Mouse (Mus musculus) frontal cortex, postnatal 25 days (tissue): Measurements from ENCODE around the gene Dennd4a.

Experiments
- DNase-seq, 2 experiments: peaks; one replicate each; pipeline ENCODE4 v3.0.0; 2022; ENCODE audit warnings: low spot score in 2 of 2

The Dennd4a gene

GRCm38 (mm10) chr9:64913973-64914372, 102.8 kb downstream of the Dennd4a start:
- no peak for DNase-seq

DNA sequence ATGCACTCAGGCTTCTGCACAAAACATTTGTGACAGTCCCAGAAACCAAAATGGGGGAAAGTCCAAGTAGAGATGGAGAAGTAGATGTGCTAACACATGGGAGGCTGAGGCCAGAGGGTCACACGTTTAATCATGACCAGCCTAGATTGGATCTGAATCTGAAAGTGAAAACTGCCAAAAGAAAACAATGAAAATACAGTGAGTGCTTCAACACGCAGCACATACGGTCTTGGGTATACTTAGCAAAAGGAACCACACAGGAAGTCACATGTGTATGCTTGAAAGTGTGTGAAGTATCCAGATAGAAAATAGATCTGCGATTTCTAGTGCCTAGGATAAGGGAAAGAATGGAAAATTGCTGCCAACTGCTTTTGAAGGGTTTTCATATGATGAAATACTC, 103.5 kb downstream of the Dennd4a start:
- no peak for DNase-seq

GRCm38 (mm10) chr9:64918560-64918959, 107.4 kb downstream of the Dennd4a start:
- DNase-seq: no peak

DNA sequence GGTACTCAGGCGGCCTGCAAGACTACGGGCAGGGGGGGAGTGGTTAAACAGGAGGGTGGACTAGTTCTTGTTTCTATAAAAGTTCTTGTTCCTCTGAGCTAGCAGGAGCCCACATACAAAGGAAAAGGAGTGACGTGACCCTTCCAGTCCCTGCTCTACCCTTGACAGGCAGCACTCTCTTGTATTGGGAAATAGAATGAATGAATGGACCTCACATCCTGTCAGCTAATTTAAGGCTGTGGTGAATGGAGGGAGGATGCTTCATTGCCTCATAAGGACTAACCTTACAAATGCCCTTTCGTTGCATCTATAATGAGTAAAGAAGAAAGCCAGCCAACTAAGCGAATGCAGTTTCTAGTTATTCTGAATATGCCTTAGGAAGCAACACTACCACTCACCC, 114.6 kb downstream of the Dennd4a start:
- no peak for DNase-seq

GRCm38 (mm10) chr9:64926201-64926991, 115.3 kb downstream of the Dennd4a start:
- peak; percentile 32 to 59 for DNase-seq

GRCm38 (mm10) chr9:64930256-64930655, 119.1 kb downstream of the Dennd4a start:
- DNase-seq: no peak

- DNase-seq: no peak
These were observed 120.8 kb downstream of the Dennd4a start for GRCm38 (mm10) chr9:64931751-64932610.

DNA sequence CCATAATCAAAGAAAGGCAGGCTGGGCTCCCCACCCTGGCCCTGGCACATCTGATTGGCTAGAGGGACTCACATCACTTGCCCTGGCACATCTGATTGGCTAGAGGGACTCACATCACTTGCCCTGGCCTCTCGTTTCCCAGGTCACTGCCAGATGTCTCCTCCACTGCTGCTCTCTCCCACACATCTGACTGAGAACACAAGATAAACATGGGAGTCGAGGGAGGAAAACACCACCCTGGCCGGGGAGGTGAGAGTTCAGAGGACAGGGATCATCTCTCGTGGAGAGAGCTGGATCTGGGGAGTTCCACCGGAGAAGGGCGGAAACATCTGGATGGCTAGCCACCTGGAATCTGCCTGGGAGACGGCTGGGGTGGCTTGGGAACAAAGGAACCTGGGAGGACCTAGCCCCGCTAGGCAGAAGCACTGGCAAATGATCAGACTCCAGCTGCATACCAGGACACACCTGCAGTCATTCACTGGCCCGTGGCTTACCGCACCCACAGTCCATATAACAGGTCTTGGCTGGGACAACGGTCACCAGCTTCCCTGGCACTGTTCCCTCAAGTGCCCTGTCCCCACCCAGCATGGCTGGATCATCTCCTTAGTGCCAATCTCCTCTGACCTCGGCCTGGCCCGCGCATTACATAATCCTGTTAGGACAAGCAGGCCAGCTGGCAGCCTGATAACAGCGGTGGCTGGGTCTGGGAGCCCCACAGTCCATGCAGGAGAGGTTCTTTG, 123.0 kb downstream of the Dennd4a start:
- no peak for DNase-seq

- peak in 1 of 2 experiments; percentile 63 for DNase-seq
These were observed 125.4 kb downstream of the Dennd4a start for GRCm38 (mm10) chr9:64936508-64936907.

- DNase-seq: no peak
These were observed 126.4 kb downstream of the Dennd4a start for GRCm38 (mm10) chr9:64937491-64937890.

DNA sequence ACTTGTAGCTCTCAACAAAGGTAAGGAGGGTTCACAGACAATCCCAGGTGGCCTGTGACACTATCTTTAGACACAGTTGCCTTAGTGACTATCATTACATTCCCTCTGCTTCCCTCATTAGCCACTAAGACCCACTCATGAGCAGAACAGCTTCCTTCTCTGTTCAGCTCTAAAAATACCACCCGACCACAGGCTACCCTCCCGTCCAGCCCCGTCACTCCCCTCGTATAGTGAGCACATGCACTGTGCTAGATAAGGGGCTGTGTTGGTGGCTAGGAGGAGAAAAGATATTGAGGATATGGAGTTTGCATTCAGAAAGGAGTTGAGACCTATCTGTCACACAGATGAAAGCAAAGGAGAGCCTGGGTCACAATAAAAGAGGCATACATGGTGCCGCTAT, 127.4 kb downstream of the Dennd4a start:
- DNase-seq: no peak

DNA sequence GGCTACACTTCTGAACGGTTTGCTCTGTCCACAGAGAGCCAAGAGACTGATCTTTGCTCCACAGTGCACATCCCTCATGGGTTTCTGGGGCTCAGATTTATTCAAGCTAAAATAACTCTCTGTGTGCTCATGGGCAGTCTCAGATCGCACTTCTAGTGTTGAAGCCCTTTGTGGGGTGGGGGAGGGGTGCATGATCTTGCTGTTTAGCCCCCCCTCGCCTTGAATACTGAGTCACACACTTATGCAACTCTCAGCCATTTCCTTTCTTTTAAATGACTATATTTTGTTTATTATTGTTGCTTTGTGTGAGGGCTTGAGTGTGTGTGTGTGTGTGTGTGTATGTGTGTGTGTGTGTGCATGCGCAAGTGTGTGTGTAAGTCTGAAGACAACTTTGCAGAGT, 128.1 kb downstream of the Dennd4a start:
- no peak for DNase-seq

GRCm38 (mm10) chr9:64939790-64940189, 128.7 kb downstream of the Dennd4a start:
- DNase-seq: no peak

DNA sequence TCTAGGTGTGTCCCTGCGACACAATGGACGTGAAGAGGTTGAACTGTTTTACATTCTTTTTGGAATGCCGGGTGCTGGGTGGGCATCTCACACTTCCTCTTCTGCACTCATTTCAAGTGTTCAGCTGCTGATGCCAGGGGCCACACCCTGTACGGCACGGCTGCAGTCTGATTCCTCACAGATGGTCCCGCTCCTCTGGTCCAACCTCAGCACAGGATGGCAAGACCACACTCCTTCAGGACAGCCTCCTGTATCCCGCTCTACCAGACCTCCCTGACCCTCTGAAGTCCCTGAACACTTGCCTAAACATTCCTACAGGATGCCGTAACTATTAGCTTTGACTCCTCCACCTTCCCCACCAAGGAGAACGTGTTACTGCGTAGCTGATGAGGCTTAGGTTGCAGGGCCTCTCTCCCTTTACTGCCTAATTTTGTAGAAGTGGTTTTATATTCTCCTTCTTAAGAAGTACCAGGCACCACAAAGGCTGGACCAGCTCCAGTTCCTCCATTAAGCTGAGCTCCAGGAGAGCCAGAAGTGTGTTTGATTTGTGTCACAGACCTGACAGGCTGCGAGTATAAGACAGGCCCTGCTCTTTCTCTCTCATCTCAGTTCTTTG, 129.7 kb downstream of the Dennd4a start:
- DNase-seq: no peak

GRCm38 (mm10) chr9:64941650-64942049, 130.5 kb downstream of the Dennd4a start:
- DNase-seq: no peak

DNA sequence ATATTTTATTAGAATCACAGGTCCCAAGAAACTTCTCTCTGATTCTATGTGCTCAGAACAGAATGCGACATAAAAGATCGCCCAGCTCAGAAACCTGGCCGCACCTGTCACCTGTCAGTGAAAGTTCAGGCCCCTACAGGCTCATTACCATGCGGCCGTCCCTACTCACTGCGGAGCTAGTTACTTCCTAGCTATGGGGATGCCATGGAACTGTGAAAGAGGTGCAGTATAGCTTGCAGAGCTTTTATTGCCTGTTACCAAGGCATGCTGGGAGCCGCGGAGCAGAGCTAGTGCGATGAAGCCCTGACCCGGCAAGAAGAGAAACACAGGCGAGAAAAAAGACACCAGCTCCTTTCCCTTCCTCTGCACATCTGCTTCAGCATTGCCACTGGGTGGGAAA, 132.9 kb downstream of the Dennd4a start:
- no peak for DNase-seq

- DNase-seq: no peak
These were observed 136.4 kb downstream of the Dennd4a start for GRCm38 (mm10) chr9:64947483-64948095.

DNA sequence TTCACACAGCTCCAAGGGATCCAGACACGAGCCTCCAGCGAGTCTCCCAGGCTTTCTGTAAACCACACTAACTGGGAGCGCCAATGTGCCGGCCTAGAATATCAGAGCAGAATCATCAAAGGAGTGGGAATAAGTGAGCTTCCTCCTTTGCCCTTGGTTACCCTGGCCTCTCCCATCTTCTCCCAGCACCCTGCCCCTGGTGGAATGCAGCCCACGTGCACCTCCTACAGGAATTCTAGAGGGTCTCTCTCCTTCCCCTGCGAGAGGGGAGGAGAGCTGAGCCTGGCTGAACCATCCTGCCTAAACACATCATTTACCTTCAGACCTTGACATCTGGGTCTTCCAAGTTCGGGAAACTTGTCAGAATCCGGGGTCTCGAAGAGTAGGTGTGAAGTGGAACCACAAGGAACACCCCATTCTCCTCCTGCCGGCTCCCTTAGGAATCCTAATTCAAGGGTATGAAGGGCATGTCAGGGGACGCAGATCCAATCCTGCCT, 140.1 kb downstream of the Dennd4a start, which contains the start of gene Slc24a1:
Slc24a1 (minus strand) TSS at position 447 of the 497 bp plus-strand sequence.
- DNase-seq: no peak

DNA sequence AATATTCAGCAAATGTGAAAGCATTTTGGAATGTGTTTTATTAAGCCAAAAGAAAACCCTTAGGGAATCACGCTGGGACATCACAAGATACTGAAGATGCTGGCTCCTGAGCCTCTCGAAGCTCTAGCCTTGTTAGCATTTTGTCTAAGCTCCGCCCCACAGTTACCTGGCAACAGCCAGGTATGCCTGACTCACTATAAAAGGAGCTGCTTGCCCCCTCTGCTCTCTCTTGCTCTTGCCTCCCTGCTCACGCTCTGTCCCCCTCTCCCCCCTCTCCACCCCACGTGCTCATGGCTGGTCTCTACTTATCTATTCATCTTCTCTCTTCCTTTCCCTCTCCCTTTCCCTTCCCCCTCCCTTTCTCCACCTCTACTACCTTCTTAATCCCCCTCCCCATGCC, 140.9 kb downstream of the Dennd4a start:
- no peak for DNase-seq

DNA sequence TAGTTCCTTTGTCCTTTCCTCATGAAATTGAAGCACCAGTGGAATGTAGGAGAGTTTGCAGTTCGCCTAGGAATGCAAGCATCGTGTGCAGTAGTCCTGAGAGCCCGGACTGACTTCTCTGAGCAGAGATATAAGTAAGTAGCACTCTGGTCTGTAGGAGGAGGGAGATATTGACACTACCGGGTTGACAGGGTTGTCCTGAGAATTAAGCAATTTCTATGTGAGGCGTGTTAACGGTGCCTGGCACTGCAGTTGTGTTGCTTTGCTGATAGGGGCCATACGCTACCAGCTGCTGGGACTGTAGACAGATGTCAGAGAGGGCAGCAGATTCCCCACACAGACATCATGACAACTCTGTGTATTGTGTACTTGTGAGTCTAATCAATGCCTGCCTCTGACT, 142.1 kb downstream of the Dennd4a start:
- no peak for DNase-seq

- DNase-seq: no peak
These were observed 145.2 kb downstream of the Dennd4a start for GRCm38 (mm10) chr9:64956337-64956736.
